Mouse (Mus musculus): ENCODE measurements around the gene Thumpd3. TPM values are rescaled to one million over a fixed set of nuclear protein-coding genes. Genes with fewer than 3 reads are reported as not detected.
A peak's percentile ranks its signal among the peaks of the same experiment; 100 is the strongest.

Gene Thumpd3
- polyA plus RNA-seq, 2 experiments from 2014 or later, result 76.7 to 104 TPM

- ATAC-seq, result peak; percentile 90
These were observed 7.9 kb upstream of the Thumpd3 start for GRCm38 (mm10) chr6:113037946-113038734.

DNA sequence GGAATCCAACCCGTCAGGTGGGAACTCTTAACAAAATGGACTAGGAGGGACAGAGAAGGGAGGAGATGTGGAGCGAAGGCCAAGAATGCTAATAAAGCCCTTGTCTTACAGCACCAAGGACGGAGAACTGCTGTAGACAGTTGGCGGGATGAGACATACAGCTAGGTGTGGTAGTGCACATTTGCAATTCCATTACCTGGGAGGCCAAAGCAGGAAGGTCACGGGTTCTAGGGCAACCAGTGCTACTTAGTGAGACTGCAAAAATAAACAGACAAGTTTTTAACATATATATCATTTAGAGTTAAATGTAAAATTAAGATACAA, 7.3 kb upstream of the Thumpd3 start:
- ATAC-seq, result no peak

DNA sequence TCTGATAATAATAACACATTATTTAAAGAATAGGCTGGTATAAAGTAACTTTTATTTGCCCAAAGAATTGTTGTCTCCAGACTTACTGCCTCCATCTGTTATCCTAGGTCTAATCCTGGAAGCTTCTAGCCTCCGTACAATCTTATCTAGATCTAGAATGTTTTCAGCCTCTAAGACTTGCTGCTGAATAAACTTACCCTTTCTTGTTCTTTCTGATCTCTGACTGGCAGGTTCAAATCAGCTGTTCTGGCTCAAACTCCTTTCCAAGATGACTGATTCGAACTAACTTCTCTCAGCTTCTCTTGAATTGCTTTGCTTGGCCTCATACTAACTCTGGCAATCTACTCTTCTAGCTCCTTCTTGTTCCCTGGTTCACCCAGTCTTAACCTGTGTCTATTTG, 5.7 kb upstream of the Thumpd3 start:
- ATAC-seq, result no peak

- no peak for ATAC-seq
These were observed 4.6 kb upstream of the Thumpd3 start for GRCm38 (mm10) chr6:113041215-113041990.

DNA sequence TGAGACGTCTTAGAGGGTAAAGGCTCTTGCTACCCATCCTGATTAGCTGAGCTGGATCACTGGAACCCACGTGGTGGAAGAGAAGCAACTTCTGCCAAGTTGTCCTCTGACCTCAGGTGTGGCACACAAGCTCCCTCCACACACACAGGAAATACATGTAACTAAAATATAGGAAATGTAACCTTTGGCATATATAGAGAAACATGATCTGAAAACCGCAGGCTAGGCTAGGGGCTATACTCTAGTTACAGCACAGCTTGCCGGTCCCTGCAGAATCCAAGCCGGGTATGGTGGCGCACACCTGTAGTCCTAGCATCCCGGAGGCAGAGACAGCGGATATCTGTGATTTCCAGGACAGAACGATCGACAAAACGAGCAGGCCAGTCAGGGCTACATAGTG, 450 bp upstream of the Thumpd3 start:
- ATAC-seq, result peak; percentile 37

- ATAC-seq, result peak; percentile 12
These were observed 1.2 kb downstream of the Thumpd3 start for GRCm38 (mm10) chr6:113047016-113047746.

- no peak for ATAC-seq
These were observed 2.3 kb downstream of the Thumpd3 start for GRCm38 (mm10) chr6:113048371-113048770.

GRCm38 (mm10) chr6:113049159-113049558, 3.1 kb downstream of the Thumpd3 start:
- ATAC-seq, result no peak

DNA sequence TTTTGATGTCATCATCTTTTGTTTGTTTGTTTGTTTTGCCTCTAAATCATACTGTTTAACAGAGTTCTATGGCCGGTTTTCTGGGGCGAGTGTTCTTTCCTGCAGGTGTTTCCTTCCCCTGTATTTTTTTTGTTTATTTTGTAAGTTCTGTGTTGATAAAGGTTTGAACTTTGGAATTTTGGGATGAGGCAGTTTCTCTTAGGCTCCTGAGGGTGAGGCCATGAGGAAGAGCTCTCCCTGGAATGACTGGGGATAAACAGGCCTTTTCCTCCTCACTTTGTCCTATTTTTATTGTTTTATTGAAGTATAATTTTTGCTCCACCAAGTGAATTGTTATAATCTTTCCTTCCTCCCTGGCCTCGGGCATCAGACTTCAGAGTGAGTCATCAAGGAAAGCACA, 6.9 kb downstream of the Thumpd3 start:
- ATAC-seq, result no peak

GRCm38 (mm10) chr6:113054552-113055107, 8.6 kb downstream of the Thumpd3 start:
- no peak for ATAC-seq

DNA sequence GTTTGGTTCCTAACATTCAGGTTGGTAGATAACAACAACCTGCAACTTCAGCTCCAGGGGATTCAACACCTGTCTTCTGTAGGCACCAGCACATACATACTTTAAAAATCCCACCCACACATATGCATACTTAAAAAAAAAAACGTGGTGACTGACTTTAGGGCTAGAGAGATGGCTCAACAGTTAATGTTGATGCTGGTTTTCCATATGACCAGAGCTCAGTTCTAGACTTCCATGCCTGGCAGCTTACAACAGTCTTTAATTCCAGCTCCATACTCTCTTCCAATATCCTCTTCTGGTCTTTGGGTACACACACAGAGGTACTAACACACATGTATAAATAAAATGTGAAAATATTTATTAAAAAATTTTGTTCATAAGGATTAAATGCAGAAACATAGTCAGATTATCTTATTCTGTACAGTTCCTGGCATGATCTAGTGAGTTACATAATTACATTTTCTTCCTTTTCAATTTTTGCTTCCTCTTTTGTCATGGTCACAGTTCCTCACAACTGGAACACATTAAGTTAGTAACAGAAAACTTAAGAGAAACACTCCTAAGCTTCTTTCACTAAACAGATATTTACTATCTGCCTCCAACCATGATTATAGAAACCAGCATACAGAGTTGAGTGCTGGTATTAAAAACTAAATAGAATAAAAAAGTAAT, 15.0 kb downstream of the Thumpd3 start:
- ATAC-seq, result no peak

GRCm38 (mm10) chr6:113062253-113062652, 16.2 kb downstream of the Thumpd3 start:
- no peak for ATAC-seq

DNA sequence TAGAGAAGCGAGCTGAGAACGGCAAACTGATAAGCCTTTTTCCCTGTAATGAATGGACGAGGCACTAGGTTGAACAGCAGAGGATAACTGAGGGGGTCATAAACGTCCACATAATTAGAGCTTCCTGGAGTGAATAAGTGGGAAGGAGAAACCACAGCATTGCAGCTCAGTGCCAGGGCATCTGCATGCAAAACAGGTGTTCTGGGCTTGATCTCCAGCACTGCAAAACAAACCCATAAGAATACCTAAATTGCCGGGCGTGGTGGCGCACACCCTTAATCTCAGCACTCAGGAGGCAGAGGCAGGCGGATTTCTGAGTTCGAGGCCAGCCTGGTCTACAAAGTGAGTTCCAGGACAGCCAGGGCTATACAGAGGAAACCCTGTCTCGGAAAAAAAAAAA, 17.3 kb downstream of the Thumpd3 start:
- ATAC-seq, result no peak

- no peak for ATAC-seq
These were observed 19.2 kb downstream of the Thumpd3 start for GRCm38 (mm10) chr6:113065186-113065585.

- no peak for ATAC-seq
These were observed 23.1 kb downstream of the Thumpd3 start for GRCm38 (mm10) chr6:113069154-113069553.

DNA sequence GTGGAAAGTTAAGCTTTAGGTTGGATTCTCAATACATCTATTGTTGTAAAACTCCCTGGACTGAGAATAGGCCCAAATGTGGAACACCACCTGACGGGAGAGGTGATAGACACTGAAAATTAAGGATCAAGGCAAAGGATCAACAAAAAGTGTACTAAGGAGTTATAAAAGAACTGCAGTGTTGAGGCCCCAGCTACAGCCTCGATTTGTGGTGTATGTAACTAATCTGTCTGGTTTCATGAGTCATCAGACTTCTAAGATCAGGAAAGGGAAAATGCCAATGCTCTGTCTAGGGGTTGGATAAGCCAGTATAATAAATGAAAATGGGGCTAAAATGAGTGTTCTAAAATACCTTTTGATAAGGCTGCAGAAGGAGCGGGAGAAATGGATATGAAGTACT, 29.2 kb downstream of the Thumpd3 start:
- no peak for ATAC-seq

DNA sequence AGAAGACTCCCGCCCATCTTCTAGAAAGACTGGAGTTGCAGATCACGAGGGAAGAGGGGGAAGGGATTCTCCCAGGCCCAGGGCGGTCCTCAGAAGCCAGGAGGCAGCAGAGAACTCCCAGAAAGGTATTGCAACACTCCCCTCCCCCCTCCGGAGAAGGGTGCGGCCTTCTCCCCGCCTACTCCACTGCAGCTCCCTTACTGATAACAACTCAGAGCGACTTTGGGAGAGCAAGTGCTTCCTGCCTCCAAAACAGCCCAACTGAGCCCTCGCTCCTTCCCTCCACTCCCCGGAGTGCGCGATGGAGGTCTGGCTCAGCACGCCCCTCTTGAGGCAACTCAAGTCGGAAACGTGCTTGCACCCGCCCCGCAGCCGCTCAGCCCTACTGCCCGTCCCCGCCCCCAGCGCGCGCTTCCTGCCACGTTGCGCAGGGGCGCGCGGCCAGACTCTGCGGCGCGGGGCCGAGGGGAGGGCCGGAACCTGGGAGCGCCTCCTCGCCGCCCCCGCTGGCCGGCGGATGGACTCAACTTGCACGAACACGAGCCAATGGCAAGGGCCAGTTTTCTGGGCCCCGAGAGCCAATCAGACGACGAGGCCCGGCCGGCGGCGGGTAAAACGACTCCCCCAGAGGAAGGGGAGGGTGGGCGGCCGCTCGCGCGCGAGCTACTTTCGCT, 30.1 kb downstream of the Thumpd3 start:
- peak; percentile 59 for ATAC-seq

- ATAC-seq, result peak; percentile 75
These were observed 30.9 kb downstream of the Thumpd3 start, which contains the start of gene Setd5 for GRCm38 (mm10) chr6:113076686-113077516. Gene Setd5, plus strand, starts transcription at chr6:113077365.

GRCm38 (mm10) chr6:113077569-113078030, 31.6 kb downstream of the Thumpd3 start:
- no peak for ATAC-seq

DNA sequence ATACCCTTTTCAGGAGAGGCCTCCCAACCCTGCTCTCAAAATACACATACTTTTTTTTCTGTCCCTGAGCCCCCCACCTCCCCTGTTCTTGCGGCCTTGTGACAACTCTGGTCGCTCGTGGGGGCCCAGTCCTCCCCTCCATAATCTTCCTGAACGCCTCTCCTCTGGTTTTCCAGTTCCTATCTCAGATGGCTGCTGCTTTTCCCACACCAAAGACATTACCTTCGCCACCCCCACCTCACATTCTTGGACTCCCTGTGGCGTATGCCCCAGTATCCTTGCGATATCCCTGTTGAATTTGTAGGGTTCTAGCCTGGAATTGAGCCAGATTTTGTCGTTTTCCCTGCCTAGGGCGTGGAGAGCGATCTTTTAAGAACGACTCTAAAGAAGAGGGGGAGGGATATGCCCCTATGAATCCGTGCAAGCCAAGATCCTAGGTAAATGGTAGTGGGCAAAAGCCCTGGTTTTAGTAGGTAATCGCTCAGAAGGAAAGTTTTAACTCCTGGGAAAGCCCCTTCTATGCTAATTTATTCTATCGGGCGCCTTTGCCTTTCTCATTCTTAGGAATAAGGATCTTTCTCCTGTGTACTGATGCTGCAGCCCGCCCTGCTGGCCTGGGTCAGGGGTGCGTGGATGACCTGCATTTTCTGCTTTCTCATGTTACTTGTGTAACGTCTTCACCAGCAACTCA, 32.2 kb downstream of the Thumpd3 start:
- ATAC-seq, result no peak

Data from CD4-positive, CD25-positive, alpha-beta regulatory T cell, adult 4 months (primary cell).